Mouse (Mus musculus) CD8-positive naive resting alpha-beta T cell, adult 57 days (primary cell): ENCODE measurements around the gene Tmem254b. TPM values are rescaled to one million over a fixed set of nuclear protein-coding genes. Genes with fewer than 3 reads are reported as not detected.

Experiments used
- total RNA-seq: library from RNA; stranded (reverse); gene quantifications from one replicate; pipeline ENCODE4 v1.2.4, GENCODE M21; 2023

Tmem254b gene
- total RNA-seq, result 16.3 TPM

DNA sequence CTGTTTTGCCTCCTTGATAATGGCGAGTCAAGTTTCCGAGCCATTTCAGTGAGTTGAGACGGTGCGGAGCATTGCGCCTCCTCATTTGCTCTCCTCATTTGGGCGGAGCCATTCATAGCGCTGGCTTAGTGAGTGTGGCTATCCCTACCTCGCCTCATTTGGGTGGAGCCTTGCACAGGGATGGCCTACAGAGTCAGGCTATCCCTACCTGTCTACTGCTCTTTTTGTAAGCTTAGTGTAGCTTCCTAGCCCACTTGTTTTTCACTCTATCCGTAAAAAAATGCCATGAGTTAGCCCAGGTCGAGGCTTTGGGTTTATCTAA, at the start of gene Tmem254b:
Gene Tmem254b, minus strand, starts transcription at position 116 of the 322 bp plus-strand sequence.

GRCm38 (mm10) chr14:26182380-26182779, 24.5 kb downstream of the Tmem254b start, which contains the start of gene Plac9b:
Plac9b (minus strand) TSS chr14:26182480.

Other genes starting within 250 kb of the Tmem254b start
- not detected for gene Duxbl1, start 228.5 kb downstream of the Tmem254b start, total RNA-seq
- gene Gm9780, start 164.3 kb downstream of the Tmem254b start, total RNA-seq, result not detected
- gene Tmem254c, start 139.7 kb downstream of the Tmem254b start, total RNA-seq, result 10.5 TPM
- not detected for gene Cphx2, start 125.5 kb downstream of the Tmem254b start, total RNA-seq
- not detected for gene Cphx3, start 124.7 kb downstream of the Tmem254b start, total RNA-seq
- not detected for gene Duxbl2, start 88.7 kb downstream of the Tmem254b start, total RNA-seq
- not detected for gene Plac9b, start 24.6 kb downstream of the Tmem254b start, total RNA-seq
- not detected for gene Duxbl3, start 50.9 kb upstream of the Tmem254b start, total RNA-seq